Mouse (Mus musculus) kidney, postnatal 10 days (tissue): ENCODE results near the gene Arhgap9.

Experiments used
- DNase-seq: peaks from one replicate; pipeline ENCODE4 v3.0.0; 2021; ENCODE audit warnings: mixed read lengths

Arhgap9 gene

GRCm38 (mm10) chr10:127324495-127324894, 2.7 kb downstream of the Arhgap9 start:
- DNase-seq = peak; percentile 65

GRCm38 (mm10) chr10:127325454-127326016, 3.8 kb downstream of the Arhgap9 start:
- DNase-seq = no peak

- peak; percentile 56 for DNase-seq
These were observed 4.4 kb downstream of the Arhgap9 start for GRCm38 (mm10) chr10:127326017-127326801.

- DNase-seq = peak; percentile 52
These were observed 5.1 kb downstream of the Arhgap9 start for GRCm38 (mm10) chr10:127326828-127327227.

GRCm38 (mm10) chr10:127327461-127328145, 5.8 kb downstream of the Arhgap9 start:
- peak; percentile 51 for DNase-seq

GRCm38 (mm10) chr10:127330212-127330611, 8.4 kb downstream of the Arhgap9 start:
- peak; percentile 5 for DNase-seq

- DNase-seq = no peak
These were observed 10.6 kb downstream of the Arhgap9 start for GRCm38 (mm10) chr10:127332211-127332874.

GRCm38 (mm10) chr10:127333152-127333551, 11.4 kb downstream of the Arhgap9 start:
- DNase-seq = no peak

GRCm38 (mm10) chr10:127335271-127335670, 13.5 kb downstream of the Arhgap9 start:
- DNase-seq = no peak

GRCm38 (mm10) chr10:127336952-127337351, 15.2 kb downstream of the Arhgap9 start:
- no peak for DNase-seq

GRCm38 (mm10) chr10:127337536-127338099, 15.9 kb downstream of the Arhgap9 start:
- DNase-seq = no peak

- DNase-seq = peak; percentile 93
These were observed 17.3 kb downstream of the Arhgap9 start for GRCm38 (mm10) chr10:127338930-127339682.

GRCm38 (mm10) chr10:127339683-127340576, 18.2 kb downstream of the Arhgap9 start:
- DNase-seq = peak; percentile 89

- DNase-seq = peak; percentile 55
These were observed 19.0 kb downstream of the Arhgap9 start for GRCm38 (mm10) chr10:127340577-127341359.

GRCm38 (mm10) chr10:127341360-127341690, 19.6 kb downstream of the Arhgap9 start:
- DNase-seq = peak; percentile 47

- DNase-seq = peak; percentile 90
These were observed 20.3 kb downstream of the Arhgap9 start, which contains the start of gene Gli1 for GRCm38 (mm10) chr10:127341891-127342639. Gli1 (minus strand) TSS chr10:127341974.

GRCm38 (mm10) chr10:127343029-127343428, 21.3 kb downstream of the Arhgap9 start:
- DNase-seq = no peak

- no peak for DNase-seq
These were observed 24.4 kb downstream of the Arhgap9 start for GRCm38 (mm10) chr10:127346173-127346572.

GRCm38 (mm10) chr10:127348957-127349356, 27.2 kb downstream of the Arhgap9 start:
- peak; percentile 35 for DNase-seq
